ENCODE assay signal across 11 mouse cellular contexts in the genomic region with DNA sequence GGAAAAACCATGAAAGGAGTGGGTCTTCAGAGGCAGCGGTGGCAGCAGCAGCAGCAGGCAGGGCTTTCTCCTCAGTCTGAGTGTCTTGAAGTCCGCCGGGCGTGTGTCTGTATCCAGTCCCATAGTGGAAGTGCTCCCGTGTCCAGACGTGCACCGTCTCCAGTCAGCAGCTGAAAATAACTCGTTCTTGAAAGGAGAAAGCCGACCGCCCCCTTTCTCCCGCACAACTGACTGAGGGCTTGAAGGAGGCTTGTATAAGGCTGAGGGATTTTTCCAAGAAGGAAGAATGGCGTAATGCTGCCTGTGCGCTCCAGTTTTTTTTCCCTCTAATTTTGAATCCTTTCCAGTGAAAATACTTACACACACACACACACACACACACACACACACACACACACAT. TPM values are rescaled to one million over a fixed set of nuclear protein-coding genes. Genes with fewer than 3 reads are reported as not detected.
A peak's percentile ranks its signal among the peaks of the same experiment; 100 is the strongest.
DNase-seq lines count a peak whose midpoint lies in the region; ATAC-seq and TF ChIP-seq lines count a peak whose summit lies in the region.
"Had no signal": no experiment of that assay in that cellular context is flagged by ENCODE, and none has a peak within 500 bp of the region (broad histone marks: within the 10 kb centered on the region; RNA-seq: fewer than 3 reads in every experiment).

TSS of gene Gdf5 (minus strand) at position 244 of the 400 bp plus-strand sequence.

- 38% methylated on average over 13 of the region's 13 CpGs for WGBS in heart, embryonic 13.5 days
- 30% methylated on average over 13 of the region's 13 CpGs for WGBS in heart, adult 2 months
- whole genome bisulfite sequencing in forebrain, embryonic 15.5 days, result 19% methylated on average over 13 of the region's 13 CpGs
- 76% methylated on average over 13 of the region's 13 CpGs for WGBS in liver, postnatal 0 days (ENCODE audit: insufficient replicate concordance)

- H3K27ac ChIP-seq in heart, embryonic 13.5 days (replicated peaks), result no peak within 1 kb of the TSS
- no peak within 1 kb of the TSS for H3K27ac ChIP-seq in heart, adult 2 months
- H3K27ac ChIP-seq in ES-E14 (ENCODE audit: insufficient read depth, low read depth, low read length, poor library complexity, severe bottlenecking), result no peak within 1 kb of the TSS
- H3K27ac ChIP-seq in forebrain, embryonic 15.5 days (replicated peaks), result no peak within 1 kb of the TSS; the same call in 1 of the 2 replicates
- no peak within 1 kb of the TSS for H3K27ac ChIP-seq in liver, postnatal 0 days (ENCODE audit: low read depth)

- H3K9ac ChIP-seq in heart, embryonic 13.5 days, result peak within 1 kb of the TSS; percentile 20; the same call in 1 of the 2 replicates
- H3K9ac ChIP-seq in heart, adult 2 months (ENCODE audit: low read depth, low read length), result no peak within 1 kb of the TSS
- no peak within 1 kb of the TSS for H3K9ac ChIP-seq in ES-E14 (ENCODE audit: insufficient read depth, low read depth, low read length, poor library complexity, severe bottlenecking)
- H3K9ac ChIP-seq in forebrain, embryonic 15.5 days (replicated peaks), result no peak within 1 kb of the TSS
- no peak within 1 kb of the TSS for H3K9ac ChIP-seq in liver, postnatal 0 days (replicated peaks)

- no peak for TF ChIP-seq EP300 in heart, adult 2 months (IDR thresholded peaks at IDR 0.05; ENCODE audit: insufficient read depth, low read depth, low read length)
- no peak for TF ChIP-seq EP300 in liver, postnatal 0 days (IDR thresholded peaks at IDR 0.05; ENCODE audit: low read depth)

- H3K4me2 ChIP-seq in heart, embryonic 13.5 days, result peak within 1 kb of the TSS; percentile 54
- H3K4me2 ChIP-seq in forebrain, embryonic 15.5 days (replicated peaks), result peak within 1 kb of the TSS; percentile 21; the same call in 1 of the 2 replicates
- no peak within 1 kb of the TSS for H3K4me2 ChIP-seq in liver, postnatal 0 days (ENCODE audit: low read depth, low read length)

- in situ Hi-C loops in ES-E14 (cut with MboI; ENCODE audit: low sequenced_read_pairs in 2 of 2, unreplicated experiment in 2 of 2), result loop anchor here in 1 of 2 experiments (5.0 kb wide), 1 partner anchor 113 kb away; the partner anchor contains the start of gene Fam83c

- no peaks in the 10 kb centered on the region for H3K79me2 ChIP-seq in heart, adult 2 months (replicated peaks; ENCODE audit: control insufficient read depth, insufficient read depth, low read length)

- TF ChIP-seq POLR2A in heart, adult 2 months (IDR thresholded peaks at IDR 0.05; ENCODE audit: insufficient read depth, low read depth, low read length), result no peak

- H3K4me1 ChIP-seq in heart, embryonic 13.5 days, result peaks cover 28% of the 10 kb centered on the region
- H3K4me1 ChIP-seq in heart, adult 2 months (ENCODE audit: control insufficient read depth, insufficient read depth, low read length), result no peaks in the 10 kb centered on the region
- H3K4me1 ChIP-seq in ES-E14 (ENCODE audit: control insufficient read depth in 2 of 2, insufficient read depth in 2 of 2, low read length in 2 of 2, poor library complexity in 1 of 2), result peaks cover 3 to 12% of the 10 kb centered on the region in 2 experiments; a peak in 1 of 4 replicates
- peaks cover 21% of the 10 kb centered on the region for H3K4me1 ChIP-seq in forebrain, embryonic 15.5 days
- peaks cover 5% of the 10 kb centered on the region; the same call in 1 of the 2 replicates for H3K4me1 ChIP-seq in liver, postnatal 0 days (ENCODE audit: insufficient read depth)

- H3K9me3 ChIP-seq in heart, embryonic 13.5 days, result no peaks in the 10 kb centered on the region
- H3K9me3 ChIP-seq in ES-E14 (ENCODE audit: control insufficient read depth, insufficient read depth, low read depth, low read length), result no peaks in the 10 kb centered on the region
- no peaks in the 10 kb centered on the region for H3K9me3 ChIP-seq in forebrain, embryonic 15.5 days
- no peaks in the 10 kb centered on the region for H3K9me3 ChIP-seq in liver, postnatal 0 days (ENCODE audit: low read length)

- H3K4me3 ChIP-seq in heart, embryonic 13.5 days, result peak within 1 kb of the TSS; percentile 8; the same call in 1 of the 2 replicates
- no peak within 1 kb of the TSS for H3K4me3 ChIP-seq in heart, adult 2 months
- H3K4me3 ChIP-seq in ES-E14 (ENCODE audit: insufficient read depth in 1 of 2, low read depth in 1 of 2, low read length in 2 of 2, poor library complexity in 1 of 2, severe bottlenecking in 1 of 2), result peak within 1 kb of the TSS; percentile 30 to 39
- 0 out of 2 replicates have a peak within 1 kb of the TSS, but pooled peaks have one; percentile 4 for H3K4me3 ChIP-seq in forebrain, embryonic 15.5 days
- no peak within 1 kb of the TSS for H3K4me3 ChIP-seq in liver, postnatal 0 days (ENCODE audit: low read depth, low read length)

- ATAC-seq in heart, embryonic 13.5 days (ENCODE audit: extremely low read depth, insufficient number of reproducible peaks, low FRiP score, low TSS enrichment), result no peak
- ATAC-seq in forebrain, embryonic 15.5 days (replicated peaks), result no peak
- ATAC-seq in liver, postnatal 0 days, result no peak
- ATAC-seq: CD4-positive, CD25-positive, alpha-beta regulatory T cell, adult 4 months had no signal

- TF ChIP-seq CTCF in heart, adult 2 months (IDR thresholded peaks at IDR 0.05), result no peak
- no peak for TF ChIP-seq CTCF in liver, postnatal 0 days (IDR thresholded peaks at IDR 0.05; ENCODE audit: low read depth)

- DNase-seq in heart, adult 2 months, result no peak
- DNase-seq in ES-E14 (ENCODE audit: low read depth, low spot score), result no peak
- DNase-seq in lung, postnatal 10 days, result peak; percentile 53
- DNase-seq in cerebellum, adult 11-12 months, result no peak
- DNase-seq in liver, postnatal 0 days, result no peak
- no peak for DNase-seq in cerebellum, adult 11 months
- DNase-seq: cerebellum, postnatal 36 days had no signal

- peaks cover 34% of the 10 kb centered on the region for H3K27me3 ChIP-seq in heart, embryonic 13.5 days (replicated peaks)
- H3K27me3 ChIP-seq in heart, adult 2 months (ENCODE audit: control insufficient read depth, insufficient read depth, low read length), result no peaks in the 10 kb centered on the region
- H3K27me3 ChIP-seq in forebrain, embryonic 15.5 days, result no peaks in the 10 kb centered on the region
- no peaks in the 10 kb centered on the region for H3K27me3 ChIP-seq in liver, postnatal 0 days (ENCODE audit: insufficient read depth, low read length)

- no peaks in the 10 kb centered on the region for H3K36me3 ChIP-seq in heart, embryonic 13.5 days
- H3K36me3 ChIP-seq in heart, adult 2 months (ENCODE audit: control insufficient read depth, insufficient read depth, low read length), result no peaks in the 10 kb centered on the region
- no peaks in the 10 kb centered on the region for H3K36me3 ChIP-seq in ES-E14 (ENCODE audit: control insufficient read depth, insufficient read depth, low read length, poor library complexity, severe bottlenecking)
- H3K36me3 ChIP-seq in forebrain, embryonic 15.5 days, result no peaks in the 10 kb centered on the region
- no peaks in the 10 kb centered on the region for H3K36me3 ChIP-seq in liver, postnatal 0 days (replicated peaks; ENCODE audit: insufficient read depth, low read length)

- intact Hi-C loops in heart, adult 2 months (cut with DNase I), result loop anchor here (10.0 kb wide), 1 partner anchor 250 kb away; the partner anchor contains the start of gene Trpc4ap

TF ChIP-seq in ES-E14, 5 proteins besides CTCF, POLR2A, EP300 and RAD21:
- no peak for TF ChIP-seq MAFK (IDR thresholded peaks at IDR 0.05; ENCODE audit: insufficient read depth, low read depth, low read length)

RNA-seq across cellular contexts. Expression of gene Gdf5, which starts in this region (rescaled TPM):
- 0.37 and 0.64 TPM in 2 replicates for polyA plus RNA-seq in heart, embryonic 13.5 days (2015; fragmentation: Nextera tagmentation; extraction: Ambion mirVana)
- not detected for total RNA-seq in heart, adult 2 months (2021)
- 0.16 TPM in 1 of 2 replicates, not detected in the other for polyA plus RNA-seq in heart, adult 2 months (2012; rRNA removed)
- 0.09 and 0.11 TPM in 2 replicates for total RNA-seq in ES-E14 (2012; rRNA removed)
- polyA plus RNA-seq in forebrain, embryonic 15.5 days (2015; fragmentation: Nextera tagmentation; extraction: Ambion mirVana), result 2.4 and 4.3 TPM in 2 replicates
- not detected in 2 replicates for polyA plus RNA-seq in liver, postnatal 0 days (2015; fragmentation: Nextera tagmentation; extraction: Ambion mirVana)
- total RNA-seq: neutrophil, adult 5-6 weeks had no signal
- polyA plus RNA-seq: CD4-positive, CD25-positive, alpha-beta regulatory T cell, adult 4 months had no signal

Comparison
In these comparisons a context has a peak if more than half of its experiments do, and no peak if none do; other contexts are left out.
1. H3K4me3 ChIP-seq: peak in heart, embryonic 13.5 days (single experiment), ES-E14 (2 of 2) and forebrain, embryonic 15.5 days (single experiment); none in heart, adult 2 months (single experiment) and liver, postnatal 0 days (single experiment).